Mouse (Mus musculus): ENCODE results near the gene Ppp2r2d. TPM values are rescaled to one million over a fixed set of nuclear protein-coding genes. Genes with fewer than 3 reads are reported as not detected.

Ppp2r2d gene
- polyA plus RNA-seq (2012; rRNA removed): 87.2 and 103 TPM in 2 replicates

DNA sequence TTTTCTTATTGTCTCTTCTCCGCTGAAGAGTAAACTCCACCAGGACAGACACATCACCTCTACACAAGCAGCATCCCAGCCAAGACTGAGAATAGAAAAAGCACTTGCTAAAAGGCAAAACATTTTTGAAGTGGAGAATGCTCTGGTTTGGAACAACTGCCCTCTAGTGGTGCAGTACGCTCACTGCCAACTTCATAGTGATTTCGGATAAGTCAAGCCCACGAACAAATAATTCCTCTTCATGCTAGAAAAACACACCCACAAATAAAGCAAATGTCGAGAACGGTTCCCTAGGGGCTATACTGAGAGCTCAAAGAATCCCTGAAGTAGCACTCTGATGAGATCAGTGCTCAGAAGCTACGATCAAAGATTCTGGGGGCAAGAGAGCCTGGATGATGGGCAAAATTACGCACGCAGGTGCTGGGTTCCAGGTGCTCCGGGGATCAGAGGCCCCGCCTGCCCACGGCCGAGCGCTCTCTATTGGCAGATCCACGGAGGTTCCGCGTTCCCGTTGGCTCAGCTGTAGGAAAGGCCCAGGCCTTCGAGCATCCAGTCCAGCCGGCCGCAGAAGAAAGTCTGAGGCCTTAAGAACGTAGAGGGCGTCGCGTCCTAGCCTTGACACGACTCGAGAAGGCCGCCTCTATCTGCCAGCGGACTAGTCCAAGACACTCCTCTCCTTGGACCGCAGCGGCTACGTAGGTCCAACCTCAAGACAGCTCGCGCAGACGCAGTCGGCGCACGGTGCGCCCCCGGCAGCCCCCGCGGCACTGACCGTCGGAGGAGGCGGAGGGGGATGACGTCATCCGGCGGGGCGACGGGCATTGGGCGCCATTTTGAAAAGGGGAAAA lies at the start of gene Ppp2r2d, which contains the start of gene Mapk1ip1:
Gene Ppp2r2d, plus strand, starts transcription at position 536 of the 848 bp plus-strand sequence.
Gene Mapk1ip1, minus strand, starts transcription at position 730 of the 848 bp plus-strand sequence.
- DNase-seq (ENCODE audit: low read depth): peak; percentile 99

DNA sequence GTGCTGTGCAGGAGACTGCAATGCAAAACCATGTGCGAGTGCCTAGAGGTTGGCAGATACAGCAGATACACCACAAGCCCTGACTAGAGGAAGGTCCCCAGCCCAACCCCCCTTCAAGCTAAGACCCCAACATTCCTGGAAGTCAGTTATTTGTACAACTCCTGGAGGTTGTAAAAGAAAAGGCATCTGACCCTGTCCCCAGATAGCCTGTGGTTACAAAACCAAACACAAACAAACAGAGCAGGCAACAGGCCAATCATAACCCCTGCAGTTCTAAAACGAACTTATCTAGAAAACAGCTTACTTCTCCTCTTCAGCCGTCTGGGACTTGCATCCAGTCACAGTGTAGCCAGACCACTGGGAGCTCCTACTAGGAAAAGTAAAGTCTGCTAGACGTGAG lies 42.5 kb upstream of the Ppp2r2d start:
- no peak for DNase-seq (ENCODE audit: low read depth)
- no peak for TF ChIP-seq CTCF (IDR thresholded peaks at IDR 0.05; ENCODE audit: borderline replicate concordance, extremely low read depth, insufficient read depth, insufficient read length)
- TF ChIP-seq POLR2A (IDR thresholded peaks at IDR 0.05; ENCODE audit: borderline replicate concordance, extremely low read depth, insufficient read depth, insufficient read length, poor library complexity, severe bottlenecking): no peak

More for the DNA sequence above, at the start of gene Ppp2r2d, which contains the start of gene Mapk1ip1:
- peak; percentile 83 for TF ChIP-seq CTCF (IDR thresholded peaks at IDR 0.05; ENCODE audit: borderline replicate concordance, extremely low read depth, insufficient read depth, insufficient read length)
- TF ChIP-seq POLR2A (IDR thresholded peaks at IDR 0.05; ENCODE audit: borderline replicate concordance, extremely low read depth, insufficient read depth, insufficient read length, poor library complexity, severe bottlenecking): peak; percentile 48; the same call in 1 of the 2 replicates

DNA sequence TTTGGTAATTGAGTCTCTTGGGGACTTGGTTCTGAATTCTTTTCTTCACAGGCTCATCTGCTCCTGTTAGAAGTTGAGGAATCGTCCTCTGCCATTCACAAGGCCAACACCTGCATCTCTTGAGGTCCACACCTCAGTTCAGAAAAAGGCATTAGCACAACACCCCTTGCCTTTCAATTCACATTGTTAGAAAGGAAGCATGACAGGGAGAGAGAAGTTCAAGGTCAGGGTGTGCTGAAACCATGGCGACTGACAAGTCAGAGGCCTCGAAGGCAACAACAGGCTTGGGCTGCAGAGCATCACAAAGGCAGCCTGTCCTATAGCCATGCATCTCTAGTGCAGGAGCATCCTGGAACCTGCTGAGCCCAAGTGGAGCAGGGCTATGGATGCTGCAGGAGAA lies 38.7 kb upstream of the Ppp2r2d start:
- TF ChIP-seq POLR2A (IDR thresholded peaks at IDR 0.05; ENCODE audit: borderline replicate concordance, extremely low read depth, insufficient read depth, insufficient read length, poor library complexity, severe bottlenecking) (no peak), CTCF (IDR thresholded peaks at IDR 0.05; ENCODE audit: borderline replicate concordance, extremely low read depth, insufficient read depth, insufficient read length) (no peak)
- DNase-seq (ENCODE audit: low read depth): no peak

DNA sequence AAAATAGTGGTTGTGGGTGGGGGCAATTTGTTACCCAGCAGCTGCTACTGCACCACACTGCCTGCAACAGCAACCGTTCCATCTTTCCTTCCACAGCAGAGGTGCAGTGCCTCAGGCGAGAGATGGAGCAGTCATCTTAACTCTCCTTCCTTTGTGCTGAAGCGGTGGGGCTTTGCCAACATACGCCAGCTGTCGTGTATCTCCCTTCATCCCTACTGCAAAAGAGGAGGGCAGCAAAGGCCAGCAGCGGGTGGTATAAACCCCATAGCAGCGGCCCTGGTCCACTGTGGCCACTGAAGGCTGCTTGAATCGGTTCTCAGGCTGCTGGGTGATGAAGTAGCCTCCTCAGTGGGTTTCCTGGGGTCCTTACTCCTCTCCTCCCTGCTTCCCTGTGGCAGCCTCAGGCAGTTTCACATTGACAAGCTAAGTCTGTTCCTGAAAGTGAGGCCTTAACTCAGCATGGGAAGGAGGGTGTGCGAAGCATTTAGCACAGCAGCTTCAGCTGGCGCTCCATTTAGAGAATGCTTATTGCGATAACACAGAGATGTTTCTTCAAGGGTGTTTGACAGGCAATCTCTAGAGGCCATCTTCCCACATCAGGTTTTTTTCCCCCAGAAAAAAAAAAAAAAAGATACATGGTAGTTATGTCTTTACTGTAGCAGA lies 32.5 kb upstream of the Ppp2r2d start:
- no peak for TF ChIP-seq POLR2A (IDR thresholded peaks at IDR 0.05; ENCODE audit: borderline replicate concordance, extremely low read depth, insufficient read depth, insufficient read length, poor library complexity, severe bottlenecking)
- TF ChIP-seq CTCF (IDR thresholded peaks at IDR 0.05; ENCODE audit: borderline replicate concordance, extremely low read depth, insufficient read depth, insufficient read length): no peak
- DNase-seq (ENCODE audit: low read depth): peak; percentile 66

DNA sequence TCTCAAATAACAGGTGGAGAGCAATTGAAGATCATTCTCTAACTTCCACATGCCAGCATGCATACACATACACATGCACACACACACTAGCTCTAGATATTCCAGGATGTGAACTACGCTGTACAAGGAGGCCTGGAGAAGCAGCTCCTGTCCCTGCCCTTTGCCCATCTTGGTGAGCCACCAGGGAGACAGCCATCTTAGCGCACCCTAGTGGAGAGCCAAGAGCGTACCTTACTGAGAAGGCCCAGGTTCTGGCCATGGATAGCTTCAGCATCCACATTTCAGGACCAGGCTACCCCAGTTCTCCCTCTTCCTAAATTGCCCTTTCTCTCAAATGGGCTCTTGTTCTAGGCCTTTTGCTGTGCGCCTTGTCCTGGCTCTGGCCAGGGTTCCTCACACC lies 27.6 kb upstream of the Ppp2r2d start:
- peak; percentile 43; the same call in 1 of the 2 replicates for TF ChIP-seq CTCF (IDR thresholded peaks at IDR 0.05; ENCODE audit: borderline replicate concordance, extremely low read depth, insufficient read depth, insufficient read length)
- no peak for TF ChIP-seq POLR2A (IDR thresholded peaks at IDR 0.05; ENCODE audit: borderline replicate concordance, extremely low read depth, insufficient read depth, insufficient read length, poor library complexity, severe bottlenecking)

DNA sequence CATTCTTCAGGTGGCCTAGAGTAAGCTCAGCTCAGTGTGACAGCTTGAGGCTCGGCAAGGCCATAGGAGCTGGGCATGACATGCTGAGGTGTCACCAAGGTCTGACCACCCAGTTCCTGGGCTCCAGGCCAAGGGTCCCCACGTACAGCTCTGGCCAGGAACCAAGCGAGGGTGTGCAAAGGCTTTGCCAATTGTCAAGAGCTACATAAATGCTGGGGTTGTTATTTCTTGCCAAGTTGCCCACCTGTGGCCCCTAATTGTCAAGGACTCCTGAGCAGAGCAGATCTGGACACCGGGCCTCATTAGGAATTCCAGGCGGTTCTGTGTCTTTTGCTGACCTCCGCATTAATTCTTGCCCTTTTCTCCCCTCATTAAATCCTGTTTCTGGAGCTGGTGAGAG lies 21.5 kb upstream of the Ppp2r2d start:
- TF ChIP-seq POLR2A (IDR thresholded peaks at IDR 0.05; ENCODE audit: borderline replicate concordance, extremely low read depth, insufficient read depth, insufficient read length, poor library complexity, severe bottlenecking) (no peak), CTCF (IDR thresholded peaks at IDR 0.05; ENCODE audit: borderline replicate concordance, extremely low read depth, insufficient read depth, insufficient read length) (no peak)

More for the DNA sequence above, 27.6 kb upstream of the Ppp2r2d start:
- DNase-seq (ENCODE audit: low read depth): no peak

DNA sequence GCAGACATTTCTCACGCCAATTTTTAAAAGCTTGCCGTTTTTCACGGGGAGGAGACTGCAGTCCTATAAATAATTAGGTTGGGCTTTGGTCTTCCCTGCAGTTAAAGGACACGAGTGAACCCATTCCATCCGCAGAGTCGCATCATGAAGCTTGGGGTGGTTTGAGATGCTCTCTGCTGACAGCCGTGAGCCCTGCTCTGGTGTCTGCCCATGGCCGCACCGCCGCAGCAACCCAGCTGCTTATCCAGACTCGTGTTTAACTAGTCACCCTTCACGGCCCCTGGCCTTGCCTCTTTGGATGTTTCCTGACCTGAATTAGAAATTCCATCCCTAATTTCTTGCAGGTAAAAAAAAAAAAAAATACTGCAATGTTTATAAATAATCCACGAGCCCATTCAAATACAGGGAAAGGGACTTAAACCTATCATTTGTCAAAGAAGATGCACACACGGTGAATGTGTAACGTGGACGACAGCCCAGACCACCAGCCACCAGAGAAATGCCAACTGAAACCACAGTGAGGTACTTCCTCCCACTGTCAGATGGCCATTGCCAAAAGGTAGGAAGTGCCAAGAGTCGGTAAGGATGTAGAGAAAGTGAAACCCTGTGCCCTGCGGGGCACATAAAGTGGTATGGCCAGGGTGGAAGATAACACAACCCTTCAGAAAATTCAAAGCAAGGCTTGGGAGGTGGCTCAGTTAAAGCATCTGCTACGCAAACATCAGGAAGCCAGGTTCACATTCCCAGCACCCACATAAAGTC lies 20.7 kb upstream of the Ppp2r2d start:
- no peak for TF ChIP-seq CTCF (IDR thresholded peaks at IDR 0.05; ENCODE audit: borderline replicate concordance, extremely low read depth, insufficient read depth, insufficient read length)
- TF ChIP-seq POLR2A (IDR thresholded peaks at IDR 0.05; ENCODE audit: borderline replicate concordance, extremely low read depth, insufficient read depth, insufficient read length, poor library complexity, severe bottlenecking): no peak
- DNase-seq (ENCODE audit: low read depth): no peak

More for the DNA sequence above, 21.5 kb upstream of the Ppp2r2d start:
- no peak for DNase-seq (ENCODE audit: low read depth)

DNA sequence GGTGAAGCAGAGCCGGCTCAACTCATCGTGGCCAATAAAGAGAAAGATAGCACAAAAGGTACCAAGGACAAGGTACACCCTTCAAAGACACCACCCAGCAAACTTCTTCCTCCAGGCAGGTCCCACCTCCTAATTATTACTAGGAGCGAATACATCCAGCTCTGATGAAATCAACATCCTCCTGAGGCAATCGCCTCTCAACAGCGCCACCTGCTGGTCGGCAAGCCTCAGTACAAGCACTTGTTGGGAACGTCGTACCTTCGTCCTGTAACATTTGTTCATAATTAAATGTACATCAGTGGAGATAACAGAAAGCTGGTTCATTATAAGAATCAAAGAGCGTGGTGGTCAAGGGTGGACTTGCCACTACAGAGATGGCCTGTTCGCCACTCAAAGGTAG lies 18.1 kb upstream of the Ppp2r2d start:
- peak; percentile 86 for DNase-seq (ENCODE audit: low read depth)
- TF ChIP-seq POLR2A (IDR thresholded peaks at IDR 0.05; ENCODE audit: borderline replicate concordance, extremely low read depth, insufficient read depth, insufficient read length, poor library complexity, severe bottlenecking): no peak
- peak; percentile 99 for TF ChIP-seq CTCF (IDR thresholded peaks at IDR 0.05; ENCODE audit: borderline replicate concordance, extremely low read depth, insufficient read depth, insufficient read length)

DNA sequence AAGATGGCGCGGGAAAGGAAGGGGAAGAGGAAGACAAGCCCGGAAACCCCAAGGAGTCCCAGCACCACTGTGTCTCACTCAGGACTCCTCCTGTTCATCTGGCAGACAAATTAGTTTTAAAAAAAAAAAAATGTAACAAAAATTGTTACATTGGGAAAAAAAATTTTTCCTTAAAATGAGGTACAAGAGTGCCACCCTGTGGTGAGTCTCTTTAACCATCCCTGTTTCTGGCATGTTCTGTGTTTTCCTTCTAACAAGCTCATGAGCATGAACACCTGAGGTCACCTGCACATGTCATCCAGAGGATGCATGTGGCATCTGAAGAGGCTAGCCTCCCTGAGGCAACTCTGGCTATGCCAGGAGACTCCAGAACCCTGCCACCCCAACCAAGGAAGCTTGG lies 10.9 kb upstream of the Ppp2r2d start:
- DNase-seq (ENCODE audit: low read depth): peak; percentile 68
- TF ChIP-seq CTCF (IDR thresholded peaks at IDR 0.05; ENCODE audit: borderline replicate concordance, extremely low read depth, insufficient read depth, insufficient read length) (no peak), POLR2A (IDR thresholded peaks at IDR 0.05; ENCODE audit: borderline replicate concordance, extremely low read depth, insufficient read depth, insufficient read length, poor library complexity, severe bottlenecking) (no peak)

DNA sequence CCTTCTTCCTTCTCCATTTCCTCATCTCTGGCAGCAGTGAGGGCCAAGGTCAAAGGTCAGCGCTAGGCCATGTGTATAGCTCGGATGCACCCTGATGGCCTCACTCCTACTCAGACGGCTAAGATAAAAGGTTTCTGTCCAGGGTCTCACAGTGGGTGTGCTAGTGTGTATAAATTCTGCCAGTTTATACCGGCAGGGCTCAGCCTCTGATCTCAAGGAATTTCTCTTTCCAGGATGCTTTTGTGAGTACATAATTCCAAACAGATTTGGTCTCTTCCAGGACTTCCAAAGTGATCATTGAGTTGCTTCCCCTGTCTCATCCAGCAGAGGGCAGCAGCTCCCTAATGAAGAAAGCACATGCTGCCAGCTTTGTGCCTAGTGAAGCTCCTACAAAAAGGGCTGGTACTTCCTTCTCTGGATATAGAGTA lies 5.3 kb upstream of the Ppp2r2d start:
- peak; percentile 88 for TF ChIP-seq CTCF (IDR thresholded peaks at IDR 0.05; ENCODE audit: borderline replicate concordance, extremely low read depth, insufficient read depth, insufficient read length)
- no peak for TF ChIP-seq POLR2A (IDR thresholded peaks at IDR 0.05; ENCODE audit: borderline replicate concordance, extremely low read depth, insufficient read depth, insufficient read length, poor library complexity, severe bottlenecking)
- peak; percentile 91 for DNase-seq (ENCODE audit: low read depth)

Data from brain, embryonic 14.5 days (tissue).